Mouse (Mus musculus) megakaryocyte, embryonic 14.5 days (primary cell): Measurements from ENCODE around the gene Serf2.

Experiments
- FLI1 ChIP-seq: IDR thresholded peaks from 2 replicates; pipeline ENCODE4 v1.6.1; 2012; ENCODE audit warnings: low read length, inconsistent platforms, mixed read lengths
- GATA1 ChIP-seq: IDR thresholded peaks from 3 replicates; pipeline ENCODE4 v1.6.1; 2012; ENCODE audit warnings: mixed read lengths, low read length, inconsistent platforms, borderline replicate concordance

- TF ChIP-seq FLI1, result no peak
- no peak for TF ChIP-seq GATA1
Observed at GRCm38 (mm10) chr2:121408160-121408559, 40.8 kb upstream of the Serf2 start.
